Mouse (Mus musculus) c-Kit-negative CD71-positive TER-119-positive erythroid progenitor cells, embryonic 14.5 days (primary cell): ENCODE results near the gene Klk1b5.
A peak's percentile ranks its signal among the peaks of the same experiment; 100 is the strongest.
"Not testable (repeated sequence)": the region's sequence is repeated elsewhere in the genome, so short reads cannot be mapped to it uniquely, and the experiment has no call there.

ENCODE experiments used
- DNase-seq: peaks from one replicate; pipeline ENCODE4 v3.0.0-alpha.2; 2013; ENCODE audit warnings: low read depth, low spot score

Klk1b5 gene

GRCm38 (mm10) chr7:44215645-44216044 is at the start of gene Klk1b5:
Gene Klk1b5, plus strand, starts transcription at chr7:44215945.
- no peak for DNase-seq

GRCm38 (mm10) chr7:44179299-44180045 is 36.3 kb upstream of the Klk1b5 start:
- no peak for DNase-seq

- DNase-seq = not testable (repeated sequence)
Measured at GRCm38 (mm10) chr7:44186516-44186915, 29.2 kb upstream of the Klk1b5 start.

GRCm38 (mm10) chr7:44187936-44188335 is 27.8 kb upstream of the Klk1b5 start, which contains the start of gene Klk1b24:
Gene Klk1b24, plus strand, starts transcription at chr7:44188236.
- not testable (repeated sequence) for DNase-seq

GRCm38 (mm10) chr7:44193466-44193865 is 22.3 kb upstream of the Klk1b5 start:
- not testable (repeated sequence) for DNase-seq

GRCm38 (mm10) chr7:44197891-44198290 is 17.9 kb upstream of the Klk1b5 start, which contains the start of gene Klk1b3:
Gene Klk1b3, plus strand, starts transcription at chr7:44198191.
- DNase-seq = no peak

GRCm38 (mm10) chr7:44207135-44207534 is 8.6 kb upstream of the Klk1b5 start, which contains the start of gene Klk1b4:
Gene Klk1b4, plus strand, starts transcription at chr7:44207435.
- DNase-seq = not testable (repeated sequence)

GRCm38 (mm10) chr7:44208307-44208706 is 7.4 kb upstream of the Klk1b5 start:
- no peak for DNase-seq

- DNase-seq = not testable (repeated sequence)
Measured at GRCm38 (mm10) chr7:44221601-44222000, 5.9 kb downstream of the Klk1b5 start.

GRCm38 (mm10) chr7:44222335-44222734 is 6.6 kb downstream of the Klk1b5 start:
- DNase-seq = not testable (repeated sequence)

- no peak for DNase-seq
Measured at GRCm38 (mm10) chr7:44225076-44225475, 9.3 kb downstream of the Klk1b5 start, which contains the start of gene Klk1. Gene Klk1, plus strand, starts transcription at chr7:44225360.

GRCm38 (mm10) chr7:44235909-44236308 is 20.2 kb downstream of the Klk1b5 start, which contains the start of gene Gm36864:
Gene Gm36864, plus strand, starts transcription at chr7:44236177.
- no peak for DNase-seq

GRCm38 (mm10) chr7:44239913-44240312 is 24.2 kb downstream of the Klk1b5 start:
- DNase-seq = no peak

- DNase-seq = no peak
Measured at GRCm38 (mm10) chr7:44240712-44241111, 25.0 kb downstream of the Klk1b5 start.

- DNase-seq = no peak
Measured at GRCm38 (mm10) chr7:44241163-44241562, 25.4 kb downstream of the Klk1b5 start.

- DNase-seq = no peak
Measured at GRCm38 (mm10) chr7:44244080-44244479, 28.3 kb downstream of the Klk1b5 start.

- DNase-seq = peak; percentile 82
Measured at GRCm38 (mm10) chr7:44246055-44246983, 30.6 kb downstream of the Klk1b5 start, which contains the start of the genes 1700028J19Rik and 2410002F23Rik. Gene 1700028J19Rik, minus strand, starts transcription at chr7:44246695. Gene 2410002F23Rik, plus strand, starts transcription at chr7:44246722.

GRCm38 (mm10) chr7:44246984-44247470 is 31.3 kb downstream of the Klk1b5 start:
- no peak for DNase-seq

GRCm38 (mm10) chr7:44247971-44248370 is 32.2 kb downstream of the Klk1b5 start:
- no peak for DNase-seq

GRCm38 (mm10) chr7:44249248-44249647 is 33.5 kb downstream of the Klk1b5 start:
- no peak for DNase-seq

- not testable (repeated sequence) for DNase-seq
Measured at GRCm38 (mm10) chr7:44250732-44251275, 35.1 kb downstream of the Klk1b5 start.
